Mouse (Mus musculus) olfactory bulb, adult 2 months (tissue): ENCODE data around the gene Ppm1l.

Experiments
- CTCF ChIP-seq: fragments of 200-500 bp; IDR thresholded peaks from 2 replicates; pipeline ENCODE4 v1.5.1; 2012; ENCODE audit warnings: low read depth, mild to moderate bottlenecking, low read length, moderate library complexity; ENCODE audit not compliant: insufficient read depth
- POLR2A ChIP-seq: fragments of 200-500 bp; IDR thresholded peaks from 2 replicates; pipeline ENCODE4 v1.6.1; 2012; ENCODE audit warnings: mild to moderate bottlenecking, low read depth, low read length, moderate library complexity; ENCODE audit not compliant: insufficient read depth

GRCm38 (mm10) chr3:69392298-69392697, 75.6 kb downstream of the Ppm1l start:
- TF ChIP-seq POLR2A (no peak), CTCF (no peak)
